Mouse (Mus musculus) hindbrain, postnatal 0 days (tissue): ENCODE measurements around the gene Ankrd35. TPM values are rescaled to one million over a fixed set of nuclear protein-coding genes. Genes with fewer than 3 reads are reported as not detected.
"Not testable (repeated sequence)": the region's sequence is repeated elsewhere in the genome, so short reads cannot be mapped to it uniquely, and the experiment has no call there.

Experiments used
- ATAC-seq: fragments of 200-750 bp; cut with Nextera tagmentation; 2 replicates; pipeline ENCODE4 v1.8.0; 2017; ENCODE audit warnings: mild to moderate bottlenecking, moderate TSS enrichment, moderate library complexity
- DNase-seq: peaks from one replicate; pipeline ENCODE4 v3.0.0-alpha.2; 2015; ENCODE audit warnings: low spot score
- H3K27ac ChIP-seq: fragments of 300-500 bp; sonication (generic); 2 replicates; pipeline ENCODE4 v1.5.1; 2014; ENCODE audit warnings: mild to moderate bottlenecking
- H3K27me3 ChIP-seq: fragments of 300-500 bp; sonication (generic); 2 replicates; pipeline ENCODE4 v1.6.1; 2014; ENCODE audit warnings: low read length, mixed read lengths; ENCODE audit not compliant: insufficient read depth
- H3K36me3 ChIP-seq: fragments of 300-500 bp; sonication (generic); 2 replicates; pipeline ENCODE4 v1.6.1; 2014; ENCODE audit warnings: low read length, mixed read lengths; ENCODE audit not compliant: insufficient read depth
- H3K4me1 ChIP-seq: fragments of 300-500 bp; sonication (generic); 2 replicates; pipeline ENCODE4 v1.6.1; 2014; ENCODE audit warnings: antibody characterized with exemption, low read length, mixed read lengths; ENCODE audit not compliant: insufficient read depth
- H3K4me2 ChIP-seq: fragments of 300-500 bp; sonication (generic); 2 replicates; pipeline ENCODE4 v1.6.1; 2014; ENCODE audit warnings: low read depth, mild to moderate bottlenecking, low read length, moderate library complexity, mixed read lengths
- H3K4me3 ChIP-seq: fragments of 300-500 bp; sonication (generic); 2 replicates; pipeline ENCODE4 v1.5.1; 2014; ENCODE audit warnings: low read length
- H3K9ac ChIP-seq: fragments of 300-500 bp; sonication (generic); replicated peaks from 2 replicates; pipeline ENCODE4 v1.6.1; 2014; ENCODE audit warnings: mild to moderate bottlenecking, low read length, moderate library complexity, mixed read lengths
- H3K9me3 ChIP-seq: fragments of 300-500 bp; sonication (generic); 2 replicates; pipeline ENCODE4 v1.6.1; 2016; ENCODE audit warnings: low read length, mixed read lengths
- CTCF ChIP-seq: IDR thresholded peaks from 2 replicates; pipeline ENCODE4 v1.5.1; 2016; ENCODE audit warnings: antibody characterized with exemption, control low read depth, low read depth
- WGBS: fragments of 180-500 bp; shearing (Covaris S2); extraction: QIAGEN DNeasy Blood & Tissue Kit; methylation state at CpG from one replicate; pipeline ENCODE4 v1.1.7; 2014; 5-methylcytosine and 5-hydroxymethylcytosine counted together
- polyA plus RNA-seq: library from polyadenylated mRNA; unstranded; fragments of >200 nt; fragmentation: Nextera tagmentation; extraction: Ambion mirVana; gene quantifications from 2 replicates; pipeline ENCODE4 v1.2.1, GENCODE M21; 2015
- total RNA-seq: library from RNA; depleted of rRNA; stranded (reverse); fragments of >200 nt; gene quantifications from 2 replicates; pipeline ENCODE4 v1.2.3, GENCODE M21; 2014

Gene Ankrd35
- total and polyA plus RNA-seq, 2 experiments from 2014 or later, result 3.0 to 6.4 TPM

GRCm38 (mm10) chr3:96680269-96680956 lies 10.5 kb downstream of the Ankrd35 start:
- DNase-seq (peak; percentile 41), ATAC-seq (peak; percentile 57; the same call in 1 of the 2 replicates)
- no peak overlapping the region for H3K4me3 ChIP-seq
- no peaks in the 10 kb centered on the region for H3K9me3 ChIP-seq
- H3K27ac ChIP-seq, result no peak overlapping the region
- H3K4me1 ChIP-seq, result no peaks in the 10 kb centered on the region; the same call in 1 of the 2 replicates
- TF ChIP-seq CTCF, result no peak
- H3K36me3 ChIP-seq, result no peaks in the 10 kb centered on the region
- H3K27me3 ChIP-seq, result no peaks in the 10 kb centered on the region
- no peak overlapping the region for H3K9ac ChIP-seq
- no peak overlapping the region for H3K4me2 ChIP-seq
- WGBS, result 15% methylated on average over 12 of the region's 12 CpGs

- no peak for TF ChIP-seq CTCF
- Histone ChIP-seq H3K4me3 (no peak overlapping the region), H3K36me3 (no peaks in the 10 kb centered on the region), H3K27me3 (no peaks in the 10 kb centered on the region), H3K9me3 (no peaks in the 10 kb centered on the region), H3K4me2 (no peak overlapping the region), H3K9ac (no peak overlapping the region), H3K4me1 (no peaks in the 10 kb centered on the region; the same call in 1 of the 2 replicates), H3K27ac (no peak overlapping the region)
- WGBS, result 85% methylated on average over 3 of the region's 3 CpGs
- ATAC-seq (no peak), DNase-seq (no peak)
These were observed 13.6 kb downstream of the Ankrd35 start for GRCm38 (mm10) chr3:96683496-96683895.

GRCm38 (mm10) chr3:96684151-96684821 lies 14.4 kb downstream of the Ankrd35 start:
- no peak for DNase-seq
- Histone ChIP-seq H3K9ac (no peak overlapping the region), H3K4me2 (peak overlapping the region; percentile 44), H3K36me3 (no peaks in the 10 kb centered on the region), H3K4me3 (no peak overlapping the region), H3K9me3 (no peaks in the 10 kb centered on the region), H3K4me1 (no peaks in the 10 kb centered on the region; the same call in 1 of the 2 replicates), H3K27me3 (no peaks in the 10 kb centered on the region), H3K27ac (no peak overlapping the region)
- TF ChIP-seq CTCF, result no peak
- ATAC-seq, result no peak; the same call in 1 of the 2 replicates
- WGBS, result 63% methylated on average over 17 of the region's 17 CpGs

GRCm38 (mm10) chr3:96684822-96685156 lies 14.9 kb downstream of the Ankrd35 start:
- TF ChIP-seq CTCF, result no peak
- no peaks in the 10 kb centered on the region for H3K27me3 ChIP-seq
- H3K27ac ChIP-seq, result no peak overlapping the region
- H3K4me2 ChIP-seq, result peak overlapping the region; percentile 44
- DNase-seq, result no peak
- no peak overlapping the region for H3K9ac ChIP-seq
- no peaks in the 10 kb centered on the region for H3K9me3 ChIP-seq
- H3K4me1 ChIP-seq, result no peaks in the 10 kb centered on the region
- 47% methylated on average over 28 of the region's 28 CpGs for WGBS
- H3K4me3 ChIP-seq, result no peak overlapping the region
- ATAC-seq, result no peak
- H3K36me3 ChIP-seq, result no peaks in the 10 kb centered on the region

GRCm38 (mm10) chr3:96686057-96686456 lies 16.1 kb downstream of the Ankrd35 start:
- not testable (repeated sequence) for ATAC-seq
- WGBS, result 92% methylated on average over 5 of the region's 5 CpGs

GRCm38 (mm10) chr3:96688854-96689253 lies 18.9 kb downstream of the Ankrd35 start:
- WGBS, result 86% methylated on average over 11 of the region's 11 CpGs
- H3K27ac ChIP-seq, result no peak overlapping the region
- no peak overlapping the region for H3K9ac ChIP-seq
- DNase-seq (no peak), ATAC-seq (no peak)
- H3K36me3 ChIP-seq, result no peaks in the 10 kb centered on the region
- TF ChIP-seq CTCF, result no peak
- no peaks in the 10 kb centered on the region for H3K27me3 ChIP-seq
- no peaks in the 10 kb centered on the region for H3K4me1 ChIP-seq
- no peak overlapping the region for H3K4me2 ChIP-seq
- H3K9me3 ChIP-seq, result no peaks in the 10 kb centered on the region
- H3K4me3 ChIP-seq, result no peak overlapping the region

More at GRCm38 (mm10) chr3:96686057-96686456, 16.1 kb downstream of the Ankrd35 start:
- not testable (repeated sequence) for H3K36me3 ChIP-seq, H3K27ac ChIP-seq, H3K4me3 ChIP-seq, H3K9ac ChIP-seq, H3K4me1 ChIP-seq, H3K27me3 ChIP-seq, H3K4me2 ChIP-seq, H3K9me3 ChIP-seq, DNase-seq

- ATAC-seq, result no peak
- no peaks in the 10 kb centered on the region for H3K4me1 ChIP-seq
- H3K4me3 ChIP-seq, result no peak overlapping the region
- TF ChIP-seq CTCF, result peak; percentile 37
- 45% methylated on average over 3 of the region's 3 CpGs for whole genome bisulfite sequencing
- no peak overlapping the region for H3K9ac ChIP-seq
- no peak for DNase-seq
- no peak overlapping the region for H3K4me2 ChIP-seq
- H3K27ac ChIP-seq, result no peak overlapping the region
- H3K9me3 ChIP-seq, result no peaks in the 10 kb centered on the region
- H3K27me3 ChIP-seq, result no peaks in the 10 kb centered on the region
- H3K36me3 ChIP-seq, result no peaks in the 10 kb centered on the region
These were observed 20.4 kb downstream of the Ankrd35 start for GRCm38 (mm10) chr3:96690298-96690697.
